ENCODE assay signal across 26 mouse cellular contexts in the genomic region with DNA sequence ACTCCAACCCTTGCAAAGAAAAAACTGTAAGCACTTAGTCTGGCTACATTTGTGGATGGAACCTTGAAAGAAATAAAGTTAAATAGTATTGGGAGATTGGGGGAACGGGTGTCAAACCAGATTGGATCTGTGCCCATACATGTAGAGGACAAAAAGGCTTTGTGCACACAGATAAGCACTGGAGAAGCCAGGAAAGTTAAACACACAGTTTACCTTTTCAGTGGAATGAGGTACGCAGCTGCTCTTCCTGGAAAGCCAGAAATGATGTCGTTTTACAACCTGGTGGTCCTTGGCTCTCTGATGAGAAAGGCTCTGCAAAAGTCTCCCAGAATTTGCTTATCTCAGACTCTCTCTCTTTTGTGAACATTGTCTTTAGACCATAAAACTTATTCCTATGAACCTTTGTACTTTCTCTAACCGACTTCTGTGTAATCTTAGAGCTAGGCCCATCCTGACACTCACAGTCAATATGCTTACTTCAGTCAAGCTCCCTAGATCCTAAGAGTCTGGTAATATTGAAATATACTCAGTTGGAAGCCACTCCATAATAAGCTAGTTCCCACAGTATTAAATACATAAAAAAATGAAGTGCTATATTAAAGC.
"Had no signal": no experiment of that assay in that cellular context is flagged by ENCODE, and none has a peak within 500 bp of the region (broad histone marks: within the 10 kb centered on the region; RNA-seq: fewer than 3 reads in every experiment).

No protein-coding gene starts in this region.

- H3K4me2 ChIP-seq: heart, embryonic 12.5 days; hindbrain, embryonic 13.5 days; hindbrain, embryonic 15.5 days; kidney, embryonic 15.5 days; limb, embryonic 12.5 days; liver, embryonic 11.5 days; liver, embryonic 13.5 days; liver, embryonic 15.5 days had no signal

- H3K9me3 ChIP-seq: heart, embryonic 10.5 days; heart, embryonic 12.5 days; hindbrain, embryonic 13.5 days; hindbrain, embryonic 15.5 days; kidney, embryonic 15.5 days; limb, embryonic 10.5 days; limb, embryonic 12.5 days; liver, embryonic 13.5 days; liver, embryonic 15.5 days had no signal

- DNase-seq: gastrocnemius, adult 2 months; gastrocnemius, postnatal 10 days; gastrocnemius, postnatal 25 days; heart, adult 18-20 months; heart, postnatal 10 days; heart, postnatal 36 days; kidney, adult 11 months; kidney, adult 2 months; kidney, adult 9 months; kidney, postnatal 14 days; kidney, postnatal 36 days; layer of hippocampus, adult 9-11 months; liver; liver, embryonic 13.5 days had no signal

- H3K4me1 ChIP-seq: heart, embryonic 10.5 days; heart, embryonic 12.5 days; hindbrain, embryonic 13.5 days; hindbrain, embryonic 15.5 days; kidney, embryonic 15.5 days; limb, embryonic 10.5 days; limb, embryonic 12.5 days had no signal

- H3K27ac ChIP-seq: gastrocnemius, adult 2 months; heart, embryonic 10.5 days; hindbrain, embryonic 13.5 days; hindbrain, embryonic 15.5 days; hindbrain, postnatal 0 days; kidney, embryonic 15.5 days; kidney, postnatal 0 days; left cerebral cortex, adult 2 months; limb, embryonic 10.5 days; limb, embryonic 12.5 days; liver, embryonic 13.5 days; liver, embryonic 15.5 days had no signal

- H3K36me3 ChIP-seq: heart, embryonic 10.5 days; heart, embryonic 12.5 days; hindbrain, embryonic 13.5 days; hindbrain, embryonic 15.5 days; kidney, embryonic 15.5 days; limb, embryonic 10.5 days; limb, embryonic 12.5 days; liver, embryonic 13.5 days; liver, embryonic 15.5 days had no signal

- H3K4me3 ChIP-seq: gastrocnemius, adult 2 months; heart, embryonic 10.5 days; heart, embryonic 12.5 days; hindbrain, embryonic 13.5 days; hindbrain, embryonic 15.5 days; kidney, embryonic 15.5 days; left cerebral cortex, adult 2 months; limb, embryonic 10.5 days; limb, embryonic 12.5 days; liver, embryonic 13.5 days; liver, embryonic 15.5 days had no signal

- H3K27me3 ChIP-seq: heart, embryonic 12.5 days; hindbrain, embryonic 13.5 days; hindbrain, embryonic 15.5 days; kidney, embryonic 15.5 days; limb, embryonic 12.5 days; liver, embryonic 13.5 days; liver, embryonic 15.5 days had no signal

- H3K9ac ChIP-seq: heart, embryonic 12.5 days; hindbrain, embryonic 13.5 days; hindbrain, embryonic 15.5 days; kidney, embryonic 15.5 days; limb, embryonic 12.5 days; liver, embryonic 13.5 days; liver, embryonic 15.5 days had no signal
